Comparison of ENCODE assay signal across 9 mouse cellular contexts in genomic region chr1:152407021-152407946, GRCm38 (mm10). TPM values are rescaled to one million over a fixed set of nuclear protein-coding genes. Genes with fewer than 3 reads are reported as not detected.
DNase-seq lines count a peak whose midpoint lies in the region; ATAC-seq and TF ChIP-seq lines count a peak whose summit lies in the region.
"Had no signal": no experiment of that assay in that cellular context is flagged by ENCODE, and none has a peak within 500 bp of the region (broad histone marks: within the 10 kb centered on the region; RNA-seq: fewer than 3 reads in every experiment).

No protein-coding gene starts in this region.

- TF ChIP-seq CTCF in kidney, postnatal 0 days (IDR thresholded peaks at IDR 0.05; ENCODE audit: low read depth): no peak
- no peak for TF ChIP-seq CTCF in kidney, adult 2 months (conservative IDR thresholded peaks at IDR 0.05; ENCODE audit: insufficient read depth, insufficient read length, low read depth, low read length)

- no peaks in the 10 kb centered on the region for H3K27me3 ChIP-seq in kidney, postnatal 0 days (ENCODE audit: insufficient read depth, low read length)
- H3K27me3 ChIP-seq in kidney, adult 2 months (replicated peaks; ENCODE audit: control insufficient read depth, insufficient read depth, low read length): no peaks in the 10 kb centered on the region
- H3K27me3 ChIP-seq in embryonic facial prominence, embryonic 14.5 days (replicated peaks; ENCODE audit: control insufficient read depth, insufficient read depth, low read length): no peaks in the 10 kb centered on the region
- H3K27me3 ChIP-seq in hindbrain, embryonic 16.5 days (replicated peaks; ENCODE audit: control insufficient read depth, insufficient read depth, low read length): 0 out of 2 replicates have a peak, but pooled peaks cover 2% of the 10 kb centered on the region
- no peaks in the 10 kb centered on the region; the same call in 1 of the 2 replicates for H3K27me3 ChIP-seq in neural tube, embryonic 13.5 days

- H3K9me3 ChIP-seq in kidney, postnatal 0 days (replicated peaks; ENCODE audit: low read length): 0 out of 2 replicates have a peak, but pooled peaks cover under 1% of the 10 kb centered on the region
- peaks cover 3% of the 10 kb centered on the region for H3K9me3 ChIP-seq in embryonic facial prominence, embryonic 14.5 days (ENCODE audit: control insufficient read depth, low read length)
- peaks cover 3% of the 10 kb centered on the region; the same call in 1 of the 2 replicates for H3K9me3 ChIP-seq in hindbrain, embryonic 16.5 days (ENCODE audit: control insufficient read depth, low read length)
- H3K9me3 ChIP-seq in neural tube, embryonic 13.5 days: peaks cover 5% of the 10 kb centered on the region

- 33% methylated on average over 22 of the region's 22 CpGs for WGBS in kidney, postnatal 0 days
- 52% methylated on average over 22 of the region's 22 CpGs for WGBS in kidney, adult 2 months
- WGBS in embryonic facial prominence, embryonic 14.5 days: 28% methylated on average over 22 of the region's 22 CpGs
- 37% methylated on average over 22 of the region's 22 CpGs for WGBS in hindbrain, embryonic 16.5 days
- 43% methylated on average over 22 of the region's 22 CpGs for WGBS in neural tube, embryonic 13.5 days

- H3K4me2 ChIP-seq in kidney, postnatal 0 days (ENCODE audit: low read length): peak overlapping the region; percentile 35
- peak overlapping the region; percentile 49 for H3K4me2 ChIP-seq in embryonic facial prominence, embryonic 14.5 days (ENCODE audit: low read depth, low read length)
- H3K4me2 ChIP-seq in hindbrain, embryonic 16.5 days (ENCODE audit: low read length): peak overlapping the region; percentile 48
- peak overlapping the region; percentile 44 for H3K4me2 ChIP-seq in neural tube, embryonic 13.5 days

- no peak overlapping the region for H3K9ac ChIP-seq in kidney, postnatal 0 days (ENCODE audit: low read depth, low read length)
- peak overlapping the region; percentile 34; the same call in 1 of the 2 replicates for H3K9ac ChIP-seq in embryonic facial prominence, embryonic 14.5 days (ENCODE audit: low read depth, low read length)
- H3K9ac ChIP-seq in hindbrain, embryonic 16.5 days (ENCODE audit: low read depth, low read length): no peak overlapping the region
- no peak overlapping the region for H3K9ac ChIP-seq in neural tube, embryonic 13.5 days

- H3K4me1 ChIP-seq in kidney, postnatal 0 days (replicated peaks; ENCODE audit: insufficient read depth, low read length): no peaks in the 10 kb centered on the region
- H3K4me1 ChIP-seq in kidney, adult 2 months (ENCODE audit: control insufficient read depth, insufficient read depth, low read length): no peaks in the 10 kb centered on the region; the same call in 1 of the 2 replicates
- H3K4me1 ChIP-seq in embryonic facial prominence, embryonic 14.5 days (ENCODE audit: control insufficient read depth, insufficient read depth, low read length): peaks cover 7% of the 10 kb centered on the region; the same call in 1 of the 2 replicates
- H3K4me1 ChIP-seq in hindbrain, embryonic 16.5 days (ENCODE audit: control insufficient read depth, insufficient read depth, low read depth, low read length): peaks cover 8% of the 10 kb centered on the region
- H3K4me1 ChIP-seq in neural tube, embryonic 13.5 days (replicated peaks): peaks cover 8% of the 10 kb centered on the region

- H3K4me3 ChIP-seq in kidney, postnatal 0 days (replicated peaks; ENCODE audit: low read depth, low read length): no peak overlapping the region
- H3K4me3 ChIP-seq in kidney, adult 2 months (ENCODE audit: insufficient read depth, low read depth, low read length): no peak overlapping the region
- peak overlapping the region; percentile 17 for H3K4me3 ChIP-seq in embryonic facial prominence, embryonic 14.5 days (ENCODE audit: low read depth, low read length)
- peak overlapping the region; percentile 22 for H3K4me3 ChIP-seq in hindbrain, embryonic 16.5 days (ENCODE audit: low read length)
- H3K4me3 ChIP-seq in neural tube, embryonic 13.5 days: peak overlapping the region; percentile 11
- H3K4me3 ChIP-seq: gastrocnemius, adult 2 months had no signal

- TF ChIP-seq POLR2A in kidney, adult 2 months (IDR thresholded peaks at IDR 0.05; ENCODE audit: low read depth, low read length): no peak

- H3K27ac ChIP-seq in kidney, postnatal 0 days: no peak overlapping the region
- no peak overlapping the region for H3K27ac ChIP-seq in kidney, adult 2 months (ENCODE audit: insufficient read depth, low read depth, low read length)
- no peak overlapping the region for H3K27ac ChIP-seq in embryonic facial prominence, embryonic 14.5 days (replicated peaks; ENCODE audit: low read depth, low read length)
- no peak overlapping the region for H3K27ac ChIP-seq in hindbrain, embryonic 16.5 days (ENCODE audit: low read depth, low read length)
- H3K27ac ChIP-seq in neural tube, embryonic 13.5 days (replicated peaks): no peak overlapping the region
- H3K27ac ChIP-seq: gastrocnemius, adult 2 months had no signal

- no peaks in the 10 kb centered on the region for H3K36me3 ChIP-seq in kidney, postnatal 0 days (ENCODE audit: insufficient read depth, low read length)
- no peaks in the 10 kb centered on the region for H3K36me3 ChIP-seq in kidney, adult 2 months (ENCODE audit: control insufficient read depth, insufficient read depth, low read length)
- no peaks in the 10 kb centered on the region for H3K36me3 ChIP-seq in embryonic facial prominence, embryonic 14.5 days (ENCODE audit: control insufficient read depth, insufficient read depth, low read length)
- peaks cover under 1% of the 10 kb centered on the region; the same call in 1 of the 2 replicates for H3K36me3 ChIP-seq in hindbrain, embryonic 16.5 days (ENCODE audit: control insufficient read depth, insufficient read depth, low read length)
- no peaks in the 10 kb centered on the region for H3K36me3 ChIP-seq in neural tube, embryonic 13.5 days

- no peak for ATAC-seq in kidney, postnatal 0 days (replicated peaks; ENCODE audit: low FRiP score, low read depth)
- ATAC-seq in embryonic facial prominence, embryonic 14.5 days (ENCODE audit: low read depth): peak; percentile 63; the same call in 1 of the 2 replicates
- ATAC-seq in hindbrain, embryonic 16.5 days: no peak
- peak; percentile 47; the same call in 1 of the 2 replicates for ATAC-seq in neural tube, embryonic 13.5 days (ENCODE audit: low read depth)
- ATAC-seq in activated CD4-positive, CD25-positive, alpha-beta regulatory T cell, adult 4 months: no peak
- ATAC-seq in cerebellum, adult (ENCODE audit: insufficient number of reproducible peaks, low FRiP score, low TSS enrichment): no peak

- DNase-seq in kidney, postnatal 0 days (ENCODE audit: low spot score): no peak
- DNase-seq in kidney, adult 2 months: no peak
- DNase-seq in embryonic facial prominence, embryonic 14.5 days (ENCODE audit: low spot score): no peak
- no peak for DNase-seq in right cerebral cortex, postnatal 25 days
- DNase-seq: gastrocnemius, adult 2 months had no signal

RNA-seq across cellular contexts. Expression of gene Colgalt2, which starts 7.7 kb away (rescaled TPM):
- polyA plus RNA-seq in kidney, postnatal 0 days (2015; fragmentation: Nextera tagmentation; extraction: Ambion mirVana): 3.1 and 3.3 TPM in 2 replicates
- polyA plus RNA-seq in kidney, adult 2 months (2012; rRNA removed): 7.5 and 7.6 TPM in 2 replicates
- polyA plus RNA-seq in embryonic facial prominence, embryonic 14.5 days (2014; fragmentation: Nextera tagmentation; extraction: Ambion mirVana): 5.5 and 6.6 TPM in 2 replicates
- 4.2 and 4.4 TPM in 2 replicates for polyA plus RNA-seq in hindbrain, embryonic 16.5 days (2015; fragmentation: Nextera tagmentation; extraction: Ambion mirVana)
- 3.8 and 3.9 TPM in 2 replicates for polyA plus RNA-seq in neural tube, embryonic 13.5 days (2015; fragmentation: Nextera tagmentation; extraction: Ambion mirVana)
- not detected for polyA plus RNA-seq in activated CD4-positive, CD25-positive, alpha-beta regulatory T cell, adult 4 months (2017; shearing (Covaris generic))

RNA-seq across cellular contexts. Expression of gene Tsen15, which starts 20.8 kb away (rescaled TPM):
- polyA plus RNA-seq in kidney, postnatal 0 days (2015; fragmentation: Nextera tagmentation; extraction: Ambion mirVana): 73.4 and 81.7 TPM in 2 replicates
- polyA plus RNA-seq in kidney, adult 2 months (2012; rRNA removed): 14.6 and 18.8 TPM in 2 replicates
- polyA plus RNA-seq in embryonic facial prominence, embryonic 14.5 days (2014; fragmentation: Nextera tagmentation; extraction: Ambion mirVana): 71.0 and 84.1 TPM in 2 replicates
- 40.7 and 45.8 TPM in 2 replicates for polyA plus RNA-seq in hindbrain, embryonic 16.5 days (2015; fragmentation: Nextera tagmentation; extraction: Ambion mirVana)
- polyA plus RNA-seq in neural tube, embryonic 13.5 days (2015; fragmentation: Nextera tagmentation; extraction: Ambion mirVana): 39.6 and 40.6 TPM in 2 replicates
- 10 to 100 TPM; 20.7 to 21.3 TPM for polyA plus RNA-seq in activated CD4-positive, CD25-positive, alpha-beta regulatory T cell, adult 4 months (2017; shearing (Covaris generic))

Comparison
In these comparisons a context has a peak if more than half of its experiments do, and no peak if none do; other contexts are left out.
1. ATAC-seq: peak in embryonic facial prominence, embryonic 14.5 days (single experiment) and neural tube, embryonic 13.5 days (single experiment); none in kidney, postnatal 0 days (single experiment), hindbrain, embryonic 16.5 days (single experiment), activated CD4-positive, CD25-positive, alpha-beta regulatory T cell, adult 4 months (single experiment) and cerebellum, adult (single experiment).
2. H3K4me3 ChIP-seq: peak in embryonic facial prominence, embryonic 14.5 days (single experiment), hindbrain, embryonic 16.5 days (single experiment) and neural tube, embryonic 13.5 days (single experiment); none in kidney, postnatal 0 days (single experiment) and kidney, adult 2 months (single experiment).
3. Peak in every context shown above with its lines, with median percentiles within 50 percentile points of each other: H3K4me2 ChIP-seq.